ENCODE assay signal across 8 mouse cellular contexts in genomic region chr12:111906309-111906875, GRCm38 (mm10). TPM values are rescaled to one million over a fixed set of nuclear protein-coding genes. Genes with fewer than 3 reads are reported as not detected.
DNase-seq lines count a peak whose midpoint lies in the region; ATAC-seq lines count a peak whose summit lies in the region.

No protein-coding gene starts in this region.

- peaks cover 11% of the 10 kb centered on the region; the same call in 1 of the 2 replicates for H3K4me1 ChIP-seq in kidney, embryonic 14.5 days (ENCODE audit: control insufficient read depth, insufficient read depth, low read length)
- H3K4me1 ChIP-seq in embryonic facial prominence, embryonic 15.5 days = peaks cover 9% of the 10 kb centered on the region
- H3K4me1 ChIP-seq in midbrain, embryonic 16.5 days (ENCODE audit: control insufficient read depth, insufficient read depth, low read length) = peaks cover 15% of the 10 kb centered on the region

- DNase-seq in kidney, postnatal 25 days = no peak
- peak; percentile 8 for DNase-seq in hindlimb bud, embryonic 11.5 days (ENCODE audit: extremely low spot score, low read depth, low spot score)
- no peak for DNase-seq in left cerebral cortex, adult 11 months (ENCODE audit: low spot score)
- DNase-seq in urinary bladder, postnatal 10 days (ENCODE audit: low spot score) = no peak
- no peak for DNase-seq in kidney, adult 18-20 months

- no peaks in the 10 kb centered on the region for H3K9me3 ChIP-seq in kidney, embryonic 14.5 days (ENCODE audit: control insufficient read depth, low read length)
- H3K9me3 ChIP-seq in embryonic facial prominence, embryonic 15.5 days (replicated peaks) = no peaks in the 10 kb centered on the region
- H3K9me3 ChIP-seq in midbrain, embryonic 16.5 days (replicated peaks; ENCODE audit: control insufficient read depth, low read length, poor library complexity, severe bottlenecking) = no peaks in the 10 kb centered on the region

- H3K4me2 ChIP-seq in kidney, embryonic 14.5 days (replicated peaks; ENCODE audit: low read depth, low read length) = peak overlapping the region; percentile 93
- peak overlapping the region; percentile 87 for H3K4me2 ChIP-seq in embryonic facial prominence, embryonic 15.5 days (replicated peaks)
- peak overlapping the region; percentile 80 for H3K4me2 ChIP-seq in midbrain, embryonic 16.5 days (ENCODE audit: low read length)

- no peak overlapping the region for H3K9ac ChIP-seq in kidney, embryonic 14.5 days (ENCODE audit: low read depth, low read length)
- no peak overlapping the region for H3K9ac ChIP-seq in embryonic facial prominence, embryonic 15.5 days
- peak overlapping the region; percentile 95 for H3K9ac ChIP-seq in midbrain, embryonic 16.5 days (ENCODE audit: low read depth, low read length)

- peak overlapping the region; percentile 74; the same call in 1 of the 2 replicates for H3K4me3 ChIP-seq in kidney, embryonic 14.5 days (ENCODE audit: low read length)
- peak overlapping the region; percentile 71 for H3K4me3 ChIP-seq in embryonic facial prominence, embryonic 15.5 days (replicated peaks)
- H3K4me3 ChIP-seq in midbrain, embryonic 16.5 days (ENCODE audit: low read depth, low read length) = peak overlapping the region; percentile 89

- WGBS in kidney, embryonic 14.5 days = 52% methylated on average over 5 of the region's 5 CpGs
- 49% methylated on average over 5 of the region's 5 CpGs for WGBS in embryonic facial prominence, embryonic 15.5 days
- WGBS in midbrain, embryonic 16.5 days = 40% methylated on average over 5 of the region's 5 CpGs

- H3K36me3 ChIP-seq in kidney, embryonic 14.5 days (ENCODE audit: control insufficient read depth, insufficient read depth, low read length) = no peaks in the 10 kb centered on the region
- no peaks in the 10 kb centered on the region for H3K36me3 ChIP-seq in embryonic facial prominence, embryonic 15.5 days
- no peaks in the 10 kb centered on the region for H3K36me3 ChIP-seq in midbrain, embryonic 16.5 days (ENCODE audit: control insufficient read depth, insufficient read depth, low read length)

- H3K27me3 ChIP-seq in kidney, embryonic 14.5 days (ENCODE audit: control insufficient read depth, insufficient read depth, low read length) = no peaks in the 10 kb centered on the region
- no peaks in the 10 kb centered on the region; the same call in 1 of the 2 replicates for H3K27me3 ChIP-seq in embryonic facial prominence, embryonic 15.5 days
- peaks cover 6% of the 10 kb centered on the region; the same call in 1 of the 2 replicates for H3K27me3 ChIP-seq in midbrain, embryonic 16.5 days (ENCODE audit: control insufficient read depth, insufficient read depth, low read depth, low read length)

- ATAC-seq in kidney, embryonic 14.5 days (ENCODE audit: low FRiP score, low TSS enrichment) = no peak
- no peak for ATAC-seq in embryonic facial prominence, embryonic 15.5 days (ENCODE audit: insufficient number of reproducible peaks, low FRiP score, low TSS enrichment, low read depth)
- no peak for ATAC-seq in midbrain, embryonic 16.5 days

- H3K27ac ChIP-seq in kidney, embryonic 14.5 days (ENCODE audit: low read depth, low read length) = no peak overlapping the region
- H3K27ac ChIP-seq in embryonic facial prominence, embryonic 15.5 days (replicated peaks) = no peak overlapping the region
- peak overlapping the region; percentile 33; the same call in 1 of the 2 replicates for H3K27ac ChIP-seq in midbrain, embryonic 16.5 days (ENCODE audit: low read length)

RNA-seq across cellular contexts. Expression of gene Ppp1r13b, which starts 1.5 kb away (rescaled TPM):
- polyA plus RNA-seq in kidney, embryonic 14.5 days (2014; fragmentation: Nextera tagmentation; extraction: Ambion mirVana) = 13.6 and 20.6 TPM in 2 replicates
- 12.8 and 16.9 TPM in 2 replicates for polyA plus RNA-seq in embryonic facial prominence, embryonic 15.5 days (2015; fragmentation: Nextera tagmentation; extraction: Ambion mirVana)
- polyA plus RNA-seq in midbrain, embryonic 16.5 days (2015; fragmentation: Nextera tagmentation; extraction: Ambion mirVana) = 37.9 and 42.9 TPM in 2 replicates
